Mouse (Mus musculus): ENCODE data around the gene Gm6525.
A peak's percentile ranks its signal among the peaks of the same experiment; 100 is the strongest.

Gene Gm6525

DNA sequence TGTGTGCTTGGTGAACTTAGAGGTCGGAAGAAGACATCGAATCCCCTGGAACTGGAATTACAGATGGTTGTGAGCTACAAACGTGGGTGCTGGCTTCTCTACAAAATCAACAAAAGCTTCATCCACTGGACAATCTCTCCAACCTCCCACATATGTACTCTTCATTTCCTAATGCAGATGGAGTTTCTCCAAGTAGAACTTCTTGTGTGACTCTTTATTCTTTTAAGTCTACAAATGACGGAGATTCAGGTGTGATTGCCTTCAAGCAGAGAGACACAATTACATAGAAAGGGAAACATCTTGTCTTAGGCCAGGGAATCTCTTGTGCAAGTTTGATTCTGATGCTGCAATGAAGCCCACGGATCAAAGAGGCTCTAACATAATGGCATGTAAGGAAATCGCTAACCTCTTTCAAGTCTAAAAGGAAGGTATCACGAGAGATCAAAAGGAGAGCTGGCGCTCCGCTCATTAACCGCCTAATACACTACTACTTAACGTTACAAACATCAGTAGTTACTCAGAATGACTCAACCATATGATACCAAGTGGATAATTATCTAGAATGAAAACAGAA is at the start of gene Gm6525:
Gm6525 (plus strand) TSS at position 524 of the 574 bp plus-strand sequence.
- no peak for DNase-seq (ENCODE audit: low spot score)

DNA sequence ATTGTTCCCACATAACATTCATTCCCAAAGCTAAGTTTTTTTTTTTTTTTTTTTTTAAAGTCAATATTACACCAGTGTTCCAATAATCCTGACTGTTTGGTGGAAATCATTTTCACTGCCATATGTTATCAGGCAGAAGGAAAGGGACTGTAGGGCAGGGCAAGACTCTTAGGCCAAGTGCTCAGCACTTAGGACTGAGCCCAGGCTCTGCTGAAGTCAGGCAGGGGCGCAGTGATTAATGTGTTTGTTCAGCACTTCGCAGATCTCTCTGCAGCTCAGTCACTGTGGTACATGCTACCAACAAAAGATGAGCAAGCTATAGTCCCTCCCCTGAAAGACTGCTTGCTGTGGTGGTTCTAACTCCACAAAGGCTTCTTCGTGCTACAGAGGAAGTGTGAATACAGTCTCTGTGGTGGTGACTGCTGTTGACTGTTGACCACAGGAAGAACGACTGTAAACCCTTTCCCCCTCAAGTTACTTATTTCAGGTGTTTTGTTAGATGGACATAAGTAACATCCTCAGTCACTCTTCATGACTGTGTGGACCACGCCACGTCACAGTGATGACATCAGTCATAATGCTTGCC is 48.1 kb upstream of the Gm6525 start:
- DNase-seq (ENCODE audit: low spot score): no peak

DNA sequence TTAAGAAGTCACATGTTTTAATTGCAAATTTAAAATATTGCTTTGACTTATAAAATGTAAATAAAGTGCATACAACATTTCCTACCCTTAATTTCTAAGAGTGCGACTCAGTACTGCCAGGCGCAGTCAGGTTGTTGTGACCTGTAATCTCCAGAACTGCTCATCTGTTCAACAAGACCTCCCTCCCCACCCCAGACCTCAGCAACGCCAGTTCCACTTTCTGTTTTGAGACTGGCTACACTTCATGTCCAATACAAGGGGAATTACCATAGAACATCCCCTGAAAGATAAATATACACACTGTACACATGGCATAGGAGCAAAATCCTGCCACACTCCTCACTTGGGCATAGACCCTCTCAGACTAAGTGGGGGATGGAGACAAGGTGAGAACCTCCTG is 47.2 kb upstream of the Gm6525 start:
- no peak for DNase-seq (ENCODE audit: low spot score)

DNA sequence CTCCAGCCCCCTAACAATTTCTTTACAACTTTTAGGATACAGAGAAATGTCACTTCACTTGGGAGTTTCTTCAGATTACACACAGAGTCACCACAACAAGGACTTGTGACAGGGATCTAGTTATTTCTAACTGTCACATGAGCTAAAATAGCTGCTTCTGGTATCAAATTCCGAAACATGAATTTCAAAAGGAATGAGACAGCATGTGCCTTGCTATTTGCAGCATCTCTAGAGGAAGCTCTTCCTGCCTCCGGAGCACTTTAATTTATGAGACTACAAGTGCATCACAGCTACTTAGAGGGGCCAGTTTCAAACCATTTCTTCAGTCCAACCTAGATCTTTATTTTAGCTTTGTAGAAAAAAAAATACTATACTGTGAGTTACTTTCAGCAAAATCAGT is 46.5 kb upstream of the Gm6525 start:
- DNase-seq (ENCODE audit: low spot score): no peak

GRCm38 (mm10) chr3:84128871-84129870 is 44.7 kb upstream of the Gm6525 start:
- DNase-seq (ENCODE audit: low spot score): no peak

DNA sequence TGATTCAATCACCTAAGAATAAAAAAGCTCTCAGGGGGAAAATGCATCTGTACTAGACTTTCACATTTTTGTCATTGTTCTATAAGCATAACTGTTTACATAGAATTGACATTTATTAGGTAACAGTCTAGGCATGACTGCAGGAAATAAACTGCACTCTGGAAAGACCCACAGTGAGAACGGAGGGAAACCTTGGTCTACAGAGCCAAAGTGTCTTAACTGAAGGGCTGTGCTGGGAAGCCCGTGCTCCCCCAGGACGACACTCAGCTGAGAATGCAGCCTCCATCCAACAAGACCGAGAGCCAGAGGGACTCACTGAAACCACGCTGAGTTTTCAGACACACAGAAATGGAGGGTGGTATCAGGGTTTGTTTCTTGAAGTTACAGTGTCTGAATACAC is 43.1 kb upstream of the Gm6525 start:
- DNase-seq (ENCODE audit: low spot score): no peak

DNA sequence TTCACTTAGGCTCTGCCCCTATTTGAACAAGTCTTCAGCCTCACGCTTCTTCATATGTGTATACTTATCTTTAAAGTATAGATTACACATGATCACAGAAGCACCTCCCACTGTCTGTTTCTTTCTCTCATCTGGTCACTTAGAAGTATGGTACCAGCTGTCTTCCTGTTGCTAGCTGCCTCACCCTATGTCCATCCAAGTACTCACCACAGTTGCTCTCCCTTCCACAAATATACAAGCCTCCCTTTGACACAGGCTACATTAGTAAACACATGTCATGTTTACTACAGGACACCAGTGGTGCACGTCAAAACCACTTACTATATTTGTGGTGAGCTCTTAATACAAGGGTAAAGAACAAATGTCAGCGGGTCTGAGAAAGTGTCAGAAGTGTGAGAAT is 42.5 kb upstream of the Gm6525 start:
- DNase-seq (ENCODE audit: low spot score): no peak

- no peak for DNase-seq (ENCODE audit: low spot score)
Observed at GRCm38 (mm10) chr3:84135387-84135786, 38.5 kb upstream of the Gm6525 start.

- no peak for DNase-seq (ENCODE audit: low spot score)
Observed at GRCm38 (mm10) chr3:84135933-84136332, 38.0 kb upstream of the Gm6525 start.

- DNase-seq (ENCODE audit: low spot score): no peak
Observed at GRCm38 (mm10) chr3:84136509-84136908, 37.4 kb upstream of the Gm6525 start.

GRCm38 (mm10) chr3:84140947-84141346 is 33.0 kb upstream of the Gm6525 start:
- no peak for DNase-seq (ENCODE audit: low spot score)

GRCm38 (mm10) chr3:84149831-84150230 is 24.1 kb upstream of the Gm6525 start:
- DNase-seq (ENCODE audit: low spot score): no peak

DNA sequence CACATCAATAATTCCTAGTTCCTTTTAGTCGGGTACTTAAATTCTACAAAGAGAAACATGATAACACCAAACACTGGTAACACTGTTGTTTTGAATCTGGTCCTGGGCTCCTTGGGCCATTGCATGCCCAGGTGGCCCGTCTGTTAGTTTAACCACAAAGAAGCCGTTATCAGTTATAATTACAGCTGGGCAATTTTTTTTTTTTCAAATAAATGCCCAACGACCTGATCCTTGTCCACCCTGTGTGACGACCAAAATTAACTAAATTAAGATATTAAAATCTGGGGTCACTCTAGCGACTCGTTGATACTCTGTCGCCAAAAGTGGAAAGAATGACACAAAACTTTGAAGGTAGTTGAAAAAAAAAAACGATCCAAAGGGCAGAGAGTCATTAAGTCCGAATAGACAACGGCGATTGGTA is 19.2 kb upstream of the Gm6525 start:
- no peak for DNase-seq (ENCODE audit: low spot score)

GRCm38 (mm10) chr3:84155146-84155545 is 18.8 kb upstream of the Gm6525 start:
- no peak for DNase-seq (ENCODE audit: low spot score)

DNA sequence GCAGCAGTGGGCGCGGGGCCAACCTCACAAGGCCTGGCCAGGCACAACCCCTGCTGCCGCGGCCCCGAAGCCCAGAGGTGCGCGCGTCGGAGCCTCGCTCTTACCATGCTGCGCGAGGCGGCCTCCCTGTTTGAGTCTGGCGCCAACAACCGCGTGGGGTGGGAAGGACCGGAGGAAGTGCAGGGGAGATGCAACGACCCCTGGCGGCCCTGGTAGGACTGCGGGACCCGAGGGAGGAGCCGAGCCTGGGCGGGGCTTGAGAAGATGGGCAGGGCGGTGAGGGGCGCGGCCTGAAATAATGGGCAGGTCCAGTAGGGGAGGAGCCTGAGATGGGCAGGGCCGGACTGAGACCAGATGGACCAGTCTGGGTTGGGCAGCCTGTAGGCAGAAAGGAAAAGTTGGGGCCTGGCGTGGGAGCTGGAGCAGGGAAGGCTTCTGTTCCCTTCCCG is 18.3 kb upstream of the Gm6525 start, which contains the start of gene Mnd1:
Mnd1 (minus strand) TSS at position 229 of the 449 bp plus-strand sequence.
- peak; percentile 99 for DNase-seq (ENCODE audit: low spot score)

GRCm38 (mm10) chr3:84156105-84156504 is 17.8 kb upstream of the Gm6525 start:
- no peak for DNase-seq (ENCODE audit: low spot score)

- DNase-seq (ENCODE audit: low spot score): no peak
Observed at GRCm38 (mm10) chr3:84157011-84157410, 16.9 kb upstream of the Gm6525 start.

DNA sequence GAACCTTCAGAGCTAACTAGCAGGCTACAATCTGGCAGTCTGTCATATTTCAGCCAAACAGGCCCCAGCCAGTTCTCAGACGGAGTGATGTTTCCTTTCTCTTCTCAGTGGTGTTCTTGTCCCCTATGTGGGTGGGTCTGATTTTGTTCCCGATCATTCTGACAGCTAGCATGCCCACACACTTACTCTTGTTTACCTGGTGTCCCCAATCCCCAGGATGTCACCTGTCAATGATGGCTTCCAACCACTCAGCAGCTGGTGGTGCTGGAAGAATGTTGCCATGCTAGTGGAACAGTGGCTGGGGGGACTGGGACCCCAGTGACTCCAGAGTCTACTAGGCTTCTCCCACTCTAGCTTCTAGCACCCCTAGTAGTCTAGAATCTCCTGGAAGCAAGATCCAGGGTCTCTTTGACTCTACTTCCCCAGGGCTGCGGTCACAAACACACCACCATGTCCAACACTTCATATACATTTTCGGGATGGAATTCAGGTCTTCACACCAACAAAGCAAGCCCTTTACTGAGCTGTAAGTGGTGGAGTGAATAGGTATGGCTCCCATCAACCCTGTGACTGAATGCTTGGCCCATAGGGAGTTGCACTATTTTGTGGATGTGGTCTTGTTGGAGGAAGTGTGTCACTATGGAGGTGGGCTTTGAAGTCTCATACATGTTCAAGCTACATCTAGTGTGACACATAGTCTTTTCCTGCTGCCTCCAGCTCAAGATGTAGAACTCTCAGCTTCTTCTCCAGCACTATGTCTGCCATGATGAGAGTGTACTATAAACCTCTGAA is 16.1 kb upstream of the Gm6525 start:
- DNase-seq (ENCODE audit: low spot score): no peak

DNA sequence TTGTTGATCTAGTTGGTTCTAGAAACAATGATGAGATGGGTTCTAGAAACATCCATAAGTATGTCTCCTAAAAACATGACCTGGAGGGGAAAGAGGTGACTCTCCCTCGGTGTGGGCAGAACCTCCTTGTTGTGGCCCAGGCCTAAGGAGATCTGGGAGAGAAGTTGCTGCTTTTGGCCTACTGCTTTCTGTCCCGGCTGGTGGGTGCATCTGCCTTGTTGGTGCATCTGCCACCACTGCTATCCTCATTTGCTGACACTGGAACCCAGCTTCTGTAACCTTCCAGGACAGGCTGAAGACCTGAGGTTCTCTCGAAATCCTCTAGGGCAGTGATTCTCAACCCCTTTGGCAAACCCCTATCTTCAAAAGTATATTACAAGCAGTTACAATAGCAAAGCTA is 8.5 kb upstream of the Gm6525 start:
- DNase-seq (ENCODE audit: low spot score): peak; percentile 19

DNA sequence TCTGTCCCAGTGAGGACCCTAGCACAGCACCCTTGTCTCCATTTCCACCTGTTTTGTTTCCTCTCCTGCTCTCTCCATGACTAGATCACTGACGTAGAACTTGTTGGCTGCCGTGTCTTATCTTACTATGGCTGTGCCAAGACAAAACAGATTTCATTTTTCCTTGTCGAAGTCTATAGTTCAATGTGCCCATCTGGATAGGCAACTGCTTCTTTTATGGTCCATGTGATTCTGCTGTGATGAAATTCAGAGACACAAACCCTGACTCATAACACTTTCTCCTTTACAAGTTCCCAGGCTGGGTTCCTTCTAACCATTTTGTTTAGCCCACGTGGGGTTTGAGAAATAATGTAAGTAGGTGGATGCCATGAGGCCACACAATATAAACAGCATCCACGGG is 7.8 kb upstream of the Gm6525 start:
- no peak for DNase-seq (ENCODE audit: low spot score)

DNA sequence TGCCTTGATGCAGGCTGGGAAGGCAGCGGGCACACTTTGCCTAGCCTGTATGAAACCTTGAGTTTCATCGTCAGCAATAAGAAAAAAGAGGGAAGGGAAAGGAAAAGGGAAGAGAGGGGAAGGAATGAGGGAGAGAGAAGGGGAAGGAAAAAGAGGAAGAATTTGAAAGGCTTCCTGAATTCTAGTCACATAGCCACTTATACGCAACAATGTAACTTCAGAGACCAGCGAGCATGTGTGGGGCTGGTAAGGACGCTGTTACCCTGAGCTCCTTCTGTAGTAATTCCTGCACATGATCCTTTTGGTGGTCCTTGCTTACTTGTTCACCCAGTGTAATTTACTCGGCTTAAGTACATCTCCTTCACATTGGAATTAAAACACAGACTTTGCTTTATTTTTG is 5.0 kb upstream of the Gm6525 start:
- DNase-seq (ENCODE audit: low spot score): peak; percentile 17

DNA sequence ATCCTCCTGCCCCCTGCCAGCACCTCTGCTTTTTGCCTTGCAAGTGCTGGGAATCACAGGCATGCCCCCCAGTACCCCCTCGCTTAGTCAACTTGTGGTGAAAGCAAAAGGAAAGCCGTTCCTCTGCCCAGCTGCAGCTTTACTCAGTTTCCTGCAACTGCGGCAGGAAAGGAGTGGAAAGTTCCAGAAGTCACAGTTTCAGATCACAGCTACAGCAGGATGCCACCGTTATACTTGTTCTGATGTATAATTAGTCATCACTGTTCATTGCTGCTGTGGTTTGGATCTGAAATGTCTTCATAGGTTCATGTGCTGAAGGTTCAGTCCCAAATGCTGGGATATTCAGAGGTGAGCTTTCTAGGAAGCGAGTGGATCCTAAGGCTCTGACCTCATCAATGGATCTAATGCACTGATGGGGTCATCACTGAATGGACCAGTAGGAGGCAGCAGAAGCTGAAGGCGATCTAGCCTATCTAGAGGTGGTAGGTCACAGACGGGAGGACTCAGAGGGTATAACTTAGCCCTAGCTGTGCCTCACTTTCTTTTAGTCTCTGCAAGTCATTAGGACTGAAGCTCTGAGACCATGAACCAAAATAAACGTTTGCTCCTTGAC is 4.4 kb upstream of the Gm6525 start:
- peak; percentile 27 for DNase-seq (ENCODE audit: low spot score)
